Mouse (Mus musculus) spleen, postnatal 4 days (tissue): ENCODE measurements around the gene Klhl8.

ENCODE experiments used
- DNase-seq, 2 experiments: peaks; one replicate each; pipeline ENCODE4 v3.0.0; 2022; ENCODE audit warnings: low spot score in 2 of 2

Gene Klhl8

GRCm38 (mm10) chr5:103846609-103847008, 64.5 kb downstream of the Klhl8 start:
- DNase-seq = no peak

GRCm38 (mm10) chr5:103846154-103846551, 64.9 kb downstream of the Klhl8 start:
- no peak for DNase-seq

GRCm38 (mm10) chr5:103845418-103846153, 65.5 kb downstream of the Klhl8 start:
- no peak for DNase-seq

- DNase-seq = peak in 1 of 2 experiments; percentile 37
These were observed 67.1 kb downstream of the Klhl8 start for GRCm38 (mm10) chr5:103843938-103844337.

- DNase-seq = no peak
These were observed 71.8 kb downstream of the Klhl8 start for GRCm38 (mm10) chr5:103839265-103839626.

- DNase-seq = no peak
These were observed 72.4 kb downstream of the Klhl8 start for GRCm38 (mm10) chr5:103838550-103839264.

- no peak for DNase-seq
These were observed 74.8 kb downstream of the Klhl8 start for GRCm38 (mm10) chr5:103836148-103836784.

- DNase-seq = no peak
These were observed 75.5 kb downstream of the Klhl8 start for GRCm38 (mm10) chr5:103835471-103836147.

GRCm38 (mm10) chr5:103830886-103831285, 80.2 kb downstream of the Klhl8 start:
- DNase-seq = no peak

GRCm38 (mm10) chr5:103829158-103829557, 81.9 kb downstream of the Klhl8 start:
- no peak for DNase-seq

GRCm38 (mm10) chr5:103828729-103829128, 82.3 kb downstream of the Klhl8 start:
- no peak for DNase-seq

GRCm38 (mm10) chr5:103828304-103828703, 82.8 kb downstream of the Klhl8 start:
- no peak for DNase-seq

GRCm38 (mm10) chr5:103822949-103823348, 88.1 kb downstream of the Klhl8 start:
- no peak for DNase-seq

- DNase-seq = no peak
These were observed 89.4 kb downstream of the Klhl8 start for GRCm38 (mm10) chr5:103821500-103822298.

GRCm38 (mm10) chr5:103821062-103821461, 90.0 kb downstream of the Klhl8 start:
- no peak for DNase-seq

- DNase-seq = no peak
These were observed 91.4 kb downstream of the Klhl8 start for GRCm38 (mm10) chr5:103819674-103820073.

GRCm38 (mm10) chr5:103818602-103819001, 92.5 kb downstream of the Klhl8 start:
- no peak for DNase-seq

GRCm38 (mm10) chr5:103817754-103818153, 93.3 kb downstream of the Klhl8 start:
- peak; percentile 74 to 87 for DNase-seq

- no peak for DNase-seq
These were observed 94.3 kb downstream of the Klhl8 start for GRCm38 (mm10) chr5:103816718-103817117.

- DNase-seq = no peak
These were observed 95.8 kb downstream of the Klhl8 start for GRCm38 (mm10) chr5:103815249-103815617.

- DNase-seq = no peak
These were observed 96.4 kb downstream of the Klhl8 start for GRCm38 (mm10) chr5:103814551-103815248.
